Mouse (Mus musculus) MEL-GATA-1-ER (cell line): Measurements from ENCODE around the gene Cacna1i.
A peak's percentile ranks its signal among the peaks of the same experiment; 100 is the strongest.

Source experiments
- DNase-seq: peaks from one replicate; pipeline ENCODE4 v3.0.0-alpha.2; 2012; ENCODE audit warnings: low read depth; ENCODE audit errors: extremely low read depth

Cacna1i gene

DNA sequence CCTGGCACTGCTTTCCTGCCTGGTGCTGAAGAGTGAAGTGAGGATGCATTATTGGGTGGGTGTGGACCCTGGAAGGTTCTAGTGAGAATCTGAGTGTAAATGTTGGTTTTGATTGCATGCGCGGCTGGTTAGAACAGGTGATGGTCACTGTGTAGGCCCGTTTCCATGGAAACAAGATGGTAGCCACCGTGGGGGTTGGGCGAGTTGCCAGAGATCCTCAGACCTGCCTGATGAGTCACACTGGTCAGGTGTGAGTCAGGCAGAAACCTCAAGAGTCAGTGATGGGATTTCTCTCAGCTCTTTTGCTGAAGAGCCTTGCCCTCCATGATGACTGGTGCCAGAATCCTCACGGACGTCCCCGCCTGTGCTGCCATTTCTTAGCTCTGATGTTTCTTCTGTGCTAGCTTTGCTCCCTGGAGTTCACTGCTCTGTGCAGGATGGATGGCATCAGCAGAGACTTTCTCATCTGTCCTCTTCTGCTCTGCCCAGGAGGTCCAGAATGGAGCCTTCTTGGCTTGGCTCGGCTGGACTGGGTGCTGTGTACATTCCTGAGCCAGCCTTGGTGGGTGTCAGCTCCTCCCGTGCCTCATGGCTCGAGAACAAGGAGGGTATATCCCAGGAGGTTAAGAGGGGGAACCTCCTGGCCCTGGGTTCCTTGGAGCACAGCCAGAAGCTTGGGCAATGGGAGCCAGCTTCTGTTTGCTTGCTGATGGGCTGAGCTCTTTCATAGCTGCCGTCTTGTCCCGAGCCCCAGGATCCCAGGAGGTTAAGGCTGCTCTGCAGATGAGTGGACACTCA lies 40.9 kb downstream of the Cacna1i start:
- no peak for DNase-seq

DNA sequence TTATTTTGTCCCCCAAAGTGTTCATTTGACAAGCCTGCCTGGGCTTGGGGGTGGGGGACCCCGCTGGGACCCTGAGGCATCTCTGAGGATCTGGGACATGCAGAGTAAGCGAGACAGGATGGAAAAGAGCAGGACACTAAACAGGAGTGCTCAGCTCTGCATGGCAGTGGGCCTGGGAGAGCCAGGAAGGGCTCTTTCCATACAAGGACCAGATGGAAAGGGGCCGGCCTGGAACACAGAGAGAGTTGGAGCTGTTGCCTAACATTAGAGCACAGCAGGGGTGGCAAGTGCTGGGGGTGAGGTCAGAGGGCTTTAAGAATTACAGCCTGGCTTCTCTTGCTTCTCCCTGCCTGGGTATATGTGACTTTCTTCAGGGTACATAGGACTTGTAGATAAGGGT lies 43.2 kb downstream of the Cacna1i start:
- no peak for DNase-seq

DNA sequence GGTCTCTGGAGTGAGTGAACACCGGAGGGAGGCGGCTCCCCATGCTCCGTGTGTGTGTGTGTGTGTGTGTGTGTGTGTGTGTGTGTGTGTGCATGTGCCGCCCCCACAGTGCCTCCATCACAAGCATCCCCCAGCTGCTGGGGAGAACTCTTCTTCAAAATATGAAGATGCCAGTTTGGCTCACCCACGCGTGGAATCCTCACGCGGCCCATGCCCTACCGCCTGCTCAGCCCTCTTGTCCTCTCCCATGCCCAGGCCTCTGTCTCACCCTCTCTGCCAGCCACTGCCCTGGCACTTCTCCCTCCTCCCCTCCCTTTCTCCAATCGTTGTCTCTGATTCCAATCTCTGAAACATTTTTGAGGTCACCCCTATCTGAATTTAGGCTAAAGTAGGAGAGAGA lies 47.7 kb downstream of the Cacna1i start:
- no peak for DNase-seq

DNA sequence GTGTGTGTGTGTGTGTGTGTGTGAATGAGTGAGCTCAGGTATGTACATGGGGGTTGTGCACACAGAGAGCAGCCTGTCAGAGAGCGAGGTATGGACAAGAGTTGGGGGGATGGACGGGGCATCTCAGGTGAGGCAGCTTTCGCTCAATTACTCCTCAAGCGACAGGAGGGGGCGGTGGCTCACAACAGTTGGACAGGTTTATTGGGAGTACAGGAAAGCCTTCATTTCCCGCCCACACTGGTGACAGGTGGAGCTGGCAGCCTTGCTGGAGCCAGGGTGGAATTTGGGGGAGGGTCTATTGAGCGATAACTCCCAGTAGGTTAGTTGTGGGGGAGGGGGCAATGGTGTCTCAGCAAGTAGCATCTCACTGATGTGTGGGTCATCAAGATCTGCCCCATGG lies 48.2 kb downstream of the Cacna1i start:
- DNase-seq: no peak

DNA sequence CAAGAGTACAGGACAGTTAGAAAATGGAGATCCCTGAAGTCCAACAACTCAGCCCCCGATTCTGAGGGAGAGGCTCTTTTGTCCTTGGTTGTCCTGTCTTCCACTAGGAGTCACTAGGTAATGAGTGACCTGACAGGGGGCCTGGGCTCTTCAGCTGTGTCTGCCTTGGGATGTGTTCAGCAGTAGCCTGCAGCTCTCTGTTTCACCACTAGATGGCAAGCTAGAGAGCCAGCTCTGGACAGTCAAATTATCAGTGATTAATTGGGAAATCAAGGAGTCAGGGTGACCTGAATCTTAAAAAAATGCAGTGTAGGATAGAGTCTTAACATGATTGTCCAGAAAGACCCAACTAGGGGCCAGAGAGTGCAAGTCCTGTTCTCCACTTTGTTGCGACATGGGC lies 53.3 kb downstream of the Cacna1i start:
- DNase-seq: no peak

DNA sequence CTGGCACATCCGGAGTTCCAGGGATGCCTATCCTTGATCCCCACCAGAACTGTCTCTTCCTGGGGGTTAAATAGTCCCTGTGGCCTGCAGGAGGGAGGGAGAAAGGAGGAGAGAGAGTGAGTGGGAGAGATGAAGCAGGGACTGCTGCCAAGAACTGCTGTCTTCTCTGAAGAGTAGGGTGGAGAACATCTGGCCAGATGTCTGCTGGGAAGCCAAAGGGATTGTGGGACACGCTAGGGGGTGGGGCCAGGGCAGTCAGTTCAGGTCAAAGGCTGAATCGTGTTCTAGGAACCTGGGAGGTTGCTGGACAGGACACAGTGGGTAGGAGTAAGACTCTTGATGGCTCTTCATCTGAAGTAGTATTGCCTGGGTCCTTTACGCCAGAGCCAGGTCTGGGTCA lies 55.4 kb downstream of the Cacna1i start:
- no peak for DNase-seq

DNA sequence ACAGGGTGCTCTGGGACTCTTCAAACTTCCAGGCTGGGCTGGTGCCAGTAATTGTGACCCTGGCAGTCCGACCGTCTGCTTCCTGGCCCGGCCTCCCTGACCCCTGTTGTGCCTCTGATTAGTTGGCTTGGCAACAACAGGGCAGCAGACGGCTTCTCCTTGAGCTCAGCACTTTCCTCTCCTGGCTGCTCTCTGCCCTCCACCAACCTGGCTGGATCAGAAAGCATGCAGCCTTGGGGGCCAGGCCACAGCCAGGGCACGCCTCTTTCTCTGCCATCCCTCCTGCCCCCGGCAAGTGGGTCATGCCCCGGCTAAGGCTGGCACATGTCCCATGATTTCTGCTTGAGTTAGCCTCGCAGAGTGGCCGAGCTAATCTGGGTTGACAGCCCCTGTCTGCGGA lies 56.0 kb downstream of the Cacna1i start:
- DNase-seq: no peak

DNA sequence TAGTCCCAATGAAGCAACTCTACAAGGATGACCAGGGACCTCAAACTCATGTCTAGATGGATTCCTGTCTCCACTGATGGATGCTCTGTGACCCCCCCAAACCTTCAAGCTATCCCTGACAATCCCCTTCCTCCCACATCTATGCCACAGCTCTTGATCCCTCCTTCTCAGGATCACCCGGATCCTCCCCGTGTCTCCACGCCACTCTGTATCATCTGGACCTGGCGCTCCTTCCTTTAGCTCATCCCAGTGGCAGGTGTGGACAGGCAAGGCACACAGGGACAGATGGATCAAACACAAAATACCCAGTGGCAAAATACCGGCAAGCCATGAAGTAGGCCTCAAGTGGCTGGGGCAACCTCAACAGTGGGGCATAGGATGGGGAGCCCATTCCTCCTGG lies 56.7 kb downstream of the Cacna1i start:
- DNase-seq: no peak

DNA sequence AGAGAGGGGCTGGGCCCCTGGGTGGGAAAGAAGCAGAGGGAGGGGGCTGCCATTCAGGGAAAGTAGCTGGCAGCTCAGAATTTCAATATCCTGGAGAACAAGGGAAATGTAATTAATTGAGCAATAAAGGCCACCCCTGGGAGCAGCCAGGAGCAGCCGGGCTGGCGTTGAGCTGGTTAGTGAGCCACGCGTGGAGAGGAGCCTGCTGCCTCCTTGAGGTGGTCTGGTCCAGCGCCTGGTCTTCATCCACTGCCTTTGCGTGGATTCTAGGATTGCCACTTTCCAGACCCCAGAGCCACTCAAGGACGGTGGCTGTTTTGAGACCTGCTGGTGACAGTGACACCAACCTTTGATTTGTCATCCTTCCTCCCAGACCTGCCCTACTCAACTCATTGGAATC lies 59.5 kb downstream of the Cacna1i start:
- DNase-seq: no peak

DNA sequence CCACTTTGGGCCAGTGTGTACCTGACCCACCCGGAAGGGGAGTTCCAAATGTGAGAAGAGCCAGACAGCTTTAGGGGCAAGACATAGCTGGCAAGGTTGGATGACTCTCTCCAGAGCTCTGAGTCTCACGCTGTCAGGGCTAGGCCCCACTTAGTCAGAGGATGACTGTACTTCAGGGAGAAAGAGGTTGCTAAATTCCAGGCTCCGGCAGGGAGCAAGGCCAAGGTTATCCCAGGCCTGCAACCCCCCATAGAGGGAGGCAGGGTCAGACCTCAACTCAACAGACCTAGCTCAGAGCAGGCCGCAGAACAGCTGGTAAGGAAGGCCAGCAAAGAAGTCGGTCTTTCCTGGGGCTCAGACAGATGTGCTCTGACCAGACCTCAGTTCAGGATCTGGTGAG lies 63.4 kb downstream of the Cacna1i start:
- DNase-seq: no peak

DNA sequence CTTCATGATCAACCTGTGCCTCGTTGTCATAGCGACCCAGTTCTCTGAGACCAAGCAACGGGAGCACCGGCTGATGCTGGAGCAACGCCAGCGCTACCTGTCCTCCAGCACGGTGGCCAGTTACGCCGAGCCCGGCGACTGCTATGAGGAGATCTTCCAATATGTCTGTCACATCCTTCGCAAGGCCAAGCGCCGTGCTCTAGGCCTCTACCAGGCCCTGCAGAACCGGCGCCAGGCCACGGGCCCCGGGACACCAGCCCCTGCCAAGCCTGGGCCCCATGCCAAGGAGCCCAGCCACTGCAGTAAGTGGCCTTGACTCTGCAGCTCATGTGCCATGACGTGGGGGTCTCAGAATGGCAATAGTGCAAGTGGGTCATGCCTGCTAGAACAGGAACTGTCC lies 71.8 kb downstream of the Cacna1i start:
- no peak for DNase-seq

DNA sequence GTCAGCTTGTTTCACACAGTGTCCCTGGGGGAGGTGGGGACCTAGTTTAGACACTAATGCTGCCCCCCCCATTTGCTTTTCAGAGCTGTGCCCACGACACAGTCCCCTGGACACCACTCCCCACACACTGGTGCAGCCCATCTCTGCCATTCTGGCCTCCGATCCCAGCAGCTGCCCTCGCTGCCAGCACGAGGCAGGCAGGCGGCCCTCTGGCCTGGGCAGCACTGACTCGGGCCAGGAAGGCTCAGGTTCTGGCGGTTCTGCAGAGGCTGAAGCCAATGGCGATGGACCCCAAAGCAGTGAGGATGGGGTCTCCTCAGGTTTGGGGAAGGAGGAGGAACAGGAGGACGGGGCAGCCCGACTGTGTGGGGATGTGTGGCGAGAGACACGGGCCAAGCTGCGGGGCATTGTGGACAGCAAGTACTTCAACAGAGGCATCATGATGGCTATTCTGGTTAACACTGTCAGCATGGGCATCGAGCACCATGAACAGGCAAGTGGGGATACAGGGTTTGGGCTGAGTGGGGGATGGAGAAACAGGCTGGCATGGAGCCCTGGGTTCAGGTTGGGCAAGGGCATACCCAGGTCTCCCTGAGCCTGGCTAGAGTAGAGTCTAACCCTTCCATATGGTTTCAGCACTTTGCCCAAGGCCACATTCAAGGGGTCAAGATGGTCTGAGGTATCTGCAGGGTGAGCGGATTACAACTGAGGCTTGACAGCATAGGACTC lies 74.9 kb downstream of the Cacna1i start:
- no peak for DNase-seq

DNA sequence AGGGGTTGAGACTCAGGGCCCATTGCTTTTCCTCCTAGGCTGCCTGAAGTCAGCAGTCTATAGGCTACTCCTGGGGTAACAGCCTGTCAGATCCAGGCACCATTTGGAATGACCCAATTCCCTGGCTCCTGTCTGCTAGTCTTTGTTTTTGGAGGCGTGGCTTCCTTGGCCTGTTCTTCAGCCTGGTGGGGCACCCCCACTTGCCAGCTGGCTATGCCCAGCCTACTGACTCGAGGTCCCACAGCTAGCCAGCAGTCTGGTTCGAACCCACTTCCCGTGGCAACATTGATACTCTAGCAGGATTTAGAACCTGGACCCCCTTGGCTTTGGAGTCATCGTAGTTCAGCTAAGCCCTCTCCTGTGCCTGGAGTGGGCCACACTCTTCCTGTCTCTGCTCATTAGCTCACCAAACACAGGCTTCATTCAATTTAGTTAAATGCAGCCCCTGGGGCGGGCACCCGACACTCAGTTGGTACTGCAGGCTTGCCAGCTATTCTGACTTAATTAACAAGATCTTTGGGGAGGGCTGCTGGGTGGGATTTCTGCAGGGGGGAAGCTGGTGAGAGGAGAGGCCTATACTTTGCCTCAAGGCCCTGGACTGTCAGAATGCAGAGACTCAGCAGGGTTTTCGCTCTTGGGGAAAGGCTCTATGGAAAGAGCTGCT lies 75.6 kb downstream of the Cacna1i start:
- no peak for DNase-seq

DNA sequence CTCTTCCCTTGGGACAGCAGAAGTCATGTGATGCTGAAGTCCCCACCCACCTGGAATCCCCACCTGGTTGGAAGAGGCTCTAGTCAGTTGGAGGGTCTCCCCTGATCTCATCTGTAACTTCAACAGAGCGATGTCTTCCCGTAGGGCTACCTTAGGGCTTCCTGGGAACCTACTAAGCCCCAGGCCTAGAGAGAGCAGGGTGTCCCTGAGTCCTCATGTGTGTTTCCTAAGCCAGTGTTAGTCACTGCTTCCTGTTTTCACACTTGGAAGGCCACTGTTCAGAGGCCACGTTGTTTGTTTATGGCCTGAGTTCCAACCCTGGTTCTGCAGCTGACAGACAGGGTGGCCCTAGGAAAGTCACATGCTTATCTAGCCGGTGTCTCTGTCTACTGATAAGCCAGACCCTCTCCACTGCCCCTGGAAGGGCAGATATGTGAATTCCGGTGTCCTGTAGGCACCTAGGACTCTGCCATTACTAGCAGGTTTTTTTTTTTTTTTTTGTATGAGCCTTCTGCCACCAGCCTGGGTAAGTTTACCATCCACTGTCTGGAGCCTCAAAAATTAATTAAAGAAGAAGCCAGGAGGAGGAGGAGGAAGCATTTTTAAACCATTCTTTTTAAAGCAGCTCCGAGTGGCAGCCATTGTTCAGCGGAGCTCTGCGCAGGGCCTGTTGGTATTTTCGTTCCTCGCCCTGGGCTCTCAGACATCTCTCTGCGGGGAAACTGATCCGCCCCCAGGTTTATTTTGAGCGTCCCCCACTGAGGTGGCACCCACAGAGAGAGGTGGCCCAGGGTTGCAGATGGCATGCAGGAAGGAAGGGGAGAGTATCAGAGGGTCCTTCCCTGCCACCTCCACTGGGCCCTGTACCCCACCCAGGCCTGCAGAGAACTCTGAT lies 77.0 kb downstream of the Cacna1i start:
- DNase-seq: no peak

DNA sequence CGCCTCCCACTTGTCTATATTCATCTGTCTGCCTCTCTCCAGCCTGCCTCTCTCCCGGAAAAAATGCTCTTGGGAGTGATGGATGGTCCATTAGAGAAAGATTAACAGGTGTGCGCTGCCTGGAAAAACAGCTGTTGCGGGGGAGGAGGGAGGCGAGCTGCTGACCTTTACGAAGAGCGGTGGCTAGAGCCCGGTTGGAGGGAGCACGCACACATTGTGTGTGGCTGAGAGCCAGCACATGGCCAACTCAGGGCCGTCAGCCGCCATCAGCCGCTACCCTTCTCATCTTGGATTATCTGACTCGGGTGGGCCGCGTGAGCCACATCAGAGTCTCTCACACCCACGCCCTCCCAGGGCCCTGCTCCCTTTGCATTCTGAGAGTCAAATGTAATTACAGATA lies 79.9 kb downstream of the Cacna1i start:
- no peak for DNase-seq

DNA sequence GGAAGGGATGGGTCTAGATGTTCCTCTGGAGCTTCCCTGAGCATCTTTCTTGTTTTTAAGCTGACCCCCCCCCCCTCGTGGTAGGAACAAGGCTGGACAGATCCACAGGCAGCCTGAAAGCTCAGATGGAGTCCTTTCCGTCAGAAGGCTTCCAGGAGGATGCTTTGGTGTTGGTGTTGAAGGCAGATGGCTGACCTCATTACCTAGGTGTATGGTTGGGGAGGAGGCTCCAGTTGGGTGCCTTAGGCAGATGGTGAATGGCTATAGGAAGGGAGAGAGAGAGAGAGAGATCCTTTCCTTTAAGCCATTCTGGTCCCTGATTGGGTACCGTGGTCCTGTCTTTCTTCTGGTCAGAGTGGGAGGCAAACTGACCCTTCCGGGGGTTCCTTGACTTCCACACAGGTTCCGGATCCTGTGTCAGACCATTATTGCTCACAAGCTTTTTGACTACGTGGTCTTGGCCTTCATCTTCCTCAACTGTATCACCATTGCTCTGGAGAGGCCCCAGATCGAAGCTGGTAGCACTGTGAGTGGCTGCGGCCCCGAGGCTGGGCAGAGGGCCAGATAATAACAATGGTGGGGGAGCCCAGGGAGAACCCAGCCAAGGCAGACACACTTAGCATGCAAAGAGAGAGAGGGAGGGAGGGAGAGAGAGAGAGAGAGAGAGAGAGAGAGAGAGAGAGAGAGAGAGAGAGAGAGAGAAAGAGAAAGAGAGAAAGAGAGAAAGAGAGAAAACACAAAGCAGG lies 86.4 kb downstream of the Cacna1i start:
- no peak for DNase-seq

DNA sequence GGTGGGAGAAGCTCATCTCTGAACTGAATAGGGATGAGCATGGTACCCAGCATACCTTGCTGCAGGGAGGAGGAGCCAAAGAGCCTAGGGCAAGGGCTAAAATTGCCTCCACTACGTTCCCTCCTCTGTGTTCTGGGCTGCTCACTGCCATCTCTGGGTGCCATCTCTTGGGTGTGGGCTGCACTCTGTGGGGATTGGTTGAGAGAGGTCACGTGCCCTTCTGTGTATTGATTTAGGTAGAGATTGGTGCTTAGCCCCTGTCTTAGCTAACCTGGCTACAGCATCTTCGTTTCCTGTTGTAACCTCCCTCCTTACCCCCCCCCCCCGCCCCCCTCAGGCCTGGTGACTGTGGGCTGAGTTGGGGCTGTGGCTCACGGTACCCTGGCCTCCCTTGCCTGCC lies 87.8 kb downstream of the Cacna1i start:
- DNase-seq: no peak

DNA sequence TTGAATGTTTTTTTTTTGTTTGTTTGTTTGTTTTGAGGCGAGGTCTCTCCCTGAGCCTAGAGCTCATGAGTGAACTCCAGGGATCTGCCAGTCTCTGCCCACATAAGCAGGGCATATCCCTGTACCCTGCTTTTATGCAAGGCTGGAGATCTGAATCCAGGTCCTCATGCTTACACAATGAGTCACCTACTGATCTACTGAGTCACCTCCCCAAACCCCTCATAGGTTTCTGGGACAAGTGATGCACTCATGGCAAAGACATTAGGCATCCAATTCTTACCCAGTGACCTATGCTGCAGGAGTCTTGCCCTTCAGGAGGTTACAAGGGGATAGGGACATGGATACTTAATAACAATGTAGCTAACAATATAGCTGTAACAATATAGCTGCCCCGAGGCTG lies 100.1 kb downstream of the Cacna1i start:
- no peak for DNase-seq

DNA sequence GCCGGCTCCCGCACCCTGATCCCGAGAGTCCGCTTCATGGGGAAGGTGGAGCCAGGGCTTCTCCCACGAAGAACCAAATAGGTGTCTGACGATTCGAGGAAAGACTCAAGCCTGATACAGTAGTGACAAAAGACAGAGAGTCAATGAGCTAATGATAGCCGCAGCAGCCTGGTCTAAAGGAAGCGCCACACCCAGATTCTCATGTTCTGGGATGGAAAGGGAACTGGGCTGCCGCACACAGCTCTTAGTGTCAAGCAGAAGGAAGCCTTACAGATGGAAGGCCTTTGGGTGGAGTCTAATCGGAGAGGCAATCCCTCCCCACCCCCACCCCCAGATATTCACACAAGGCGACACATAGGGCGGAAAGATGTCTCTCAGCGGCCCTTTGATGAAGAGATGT lies 104.8 kb downstream of the Cacna1i start:
- peak; percentile 57 for DNase-seq

DNA sequence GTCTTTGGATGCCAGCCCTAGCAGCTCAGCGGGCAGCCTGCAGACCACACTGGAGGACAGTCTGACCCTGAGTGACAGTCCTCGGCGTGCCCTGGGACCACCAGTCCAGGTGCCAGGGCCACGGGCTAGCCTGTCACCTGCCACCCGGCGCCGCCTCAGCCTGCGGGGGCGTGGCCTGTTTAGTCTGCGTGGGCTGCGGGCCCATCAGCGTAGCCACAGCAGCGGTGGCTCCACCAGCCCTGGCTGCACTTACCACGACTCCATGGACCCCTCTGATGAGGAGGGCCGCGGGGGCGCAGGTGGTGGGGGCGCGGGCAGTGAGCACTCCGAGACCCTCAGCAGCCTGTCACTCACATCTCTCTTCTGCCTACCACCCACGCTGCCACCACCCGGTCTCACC lies 108.0 kb downstream of the Cacna1i start:
- DNase-seq: no peak

DNA sequence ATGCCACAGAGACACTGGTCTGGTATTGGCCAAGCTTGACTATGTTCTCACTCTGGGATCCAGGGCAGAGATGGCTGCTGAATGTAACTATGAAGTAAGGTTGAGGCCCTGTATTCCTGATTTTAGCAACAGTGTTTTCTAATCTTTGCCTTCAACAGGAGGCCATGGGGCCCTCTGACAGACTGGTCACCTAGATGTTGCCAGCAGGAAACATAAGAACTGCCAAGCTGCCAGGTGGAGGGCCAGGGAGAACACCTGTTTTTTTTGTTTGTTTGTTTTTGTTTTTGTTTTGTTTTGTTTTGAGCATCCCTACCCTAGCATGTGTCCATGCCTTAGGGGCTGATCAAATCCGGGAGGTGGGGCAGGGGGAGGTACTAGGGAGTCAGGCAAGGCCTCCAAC lies 112.4 kb downstream of the Cacna1i start:
- DNase-seq: no peak
